Mouse (Mus musculus) c-Kit-positive CD71-negative TER-119-negative erythroid progenitor cells, embryonic 14.5 days (primary cell): ENCODE data around the gene Gm28961.
"Not testable (repeated sequence)": the region's sequence is repeated elsewhere in the genome, so short reads cannot be mapped to it uniquely, and the experiment has no call there.

ENCODE experiments used
- DNase-seq: peaks from one replicate; pipeline ENCODE4 v3.0.0-alpha.2; 2013; ENCODE audit warnings: low read depth

Gene Gm28961

GRCm38 (mm10) chrY:57705397-57705796 lies at the start of gene Gm28961:
Gm28961 (plus strand) TSS chrY:57705697.
- not testable (repeated sequence) for DNase-seq
